Mouse (Mus musculus) heart, postnatal 0 days (tissue): Measurements from ENCODE around the gene Stpg3.

Experiments
- CTCF ChIP-seq: IDR thresholded peaks from 2 replicates; pipeline ENCODE4 v1.5.1; 2016; ENCODE audit warnings: antibody characterized with exemption, control low read depth, low read depth
- EP300 ChIP-seq: IDR thresholded peaks from 2 replicates; pipeline ENCODE4 v1.6.1; 2016; ENCODE audit warnings: antibody characterized with exemption, low read depth

DNA sequence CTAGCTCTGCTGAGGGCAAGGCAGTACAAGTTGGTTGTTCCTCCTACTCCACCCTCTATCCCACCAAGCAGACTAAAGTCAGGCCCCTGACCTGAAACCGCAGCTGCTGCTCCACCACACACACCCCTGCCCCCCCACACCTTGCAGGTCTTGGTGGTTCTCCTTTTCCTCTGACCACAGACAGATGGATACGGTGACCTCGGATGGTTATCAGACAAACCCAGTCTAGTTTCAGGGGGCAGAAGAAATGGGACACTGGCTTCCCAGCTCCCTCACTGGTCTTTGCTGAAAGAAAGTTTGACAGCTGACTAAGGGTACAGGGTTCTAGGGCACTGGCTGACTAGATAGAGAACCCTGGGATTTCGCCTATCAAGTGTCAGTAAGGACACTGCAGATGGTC, 19.0 kb upstream of the Stpg3 start:
- TF ChIP-seq CTCF, result no peak
- TF ChIP-seq EP300, result no peak
